Mouse (Mus musculus): Measurements from ENCODE around the gene Alg11. TPM values are rescaled to one million over a fixed set of nuclear protein-coding genes. Genes with fewer than 3 reads are reported as not detected.

The Alg11 gene
- polyA plus RNA-seq, 1 experiment from 2014 or later, result 34.5 TPM

DNA sequence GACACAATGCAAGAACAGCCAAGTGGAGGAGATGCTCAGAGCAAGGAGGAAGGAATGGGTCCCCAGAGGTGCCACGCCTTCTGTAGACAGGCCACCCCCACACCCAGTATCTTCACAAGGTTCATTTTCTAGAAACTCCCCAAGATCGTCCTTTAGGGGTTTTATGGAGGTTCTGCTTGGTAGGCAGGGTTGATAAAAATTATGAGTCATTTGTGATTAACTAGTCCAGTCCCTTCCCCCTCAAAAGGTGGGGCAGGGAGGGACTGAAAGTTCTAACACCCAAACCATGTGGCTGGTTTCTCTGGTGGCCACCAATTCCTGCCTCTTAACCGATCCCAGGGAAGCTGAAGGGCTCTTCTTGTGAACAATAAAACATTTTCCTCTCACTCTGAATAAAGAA is 3.7 kb upstream of the Alg11 start:
- H3K9ac ChIP-seq (ENCODE audit: low read length), result no peak overlapping the region
- H3K27ac ChIP-seq (replicated peaks; ENCODE audit: low read depth, low read length), result no peak overlapping the region
- H3K36me3 ChIP-seq (ENCODE audit: control insufficient read depth, insufficient read depth, low read length), result no peaks in the 10 kb centered on the region
- no peaks in the 10 kb centered on the region for H3K4me1 ChIP-seq (ENCODE audit: control insufficient read depth, insufficient read depth, low read length)
- peaks cover 10% of the 10 kb centered on the region for H3K27me3 ChIP-seq (ENCODE audit: control insufficient read depth, insufficient read depth, low read length)
- DNase-seq (ENCODE audit: low spot score) (no peak), ATAC-seq (ENCODE audit: insufficient number of reproducible peaks, low FRiP score, low TSS enrichment, low read depth) (no peak)
- no peak overlapping the region for H3K4me2 ChIP-seq (ENCODE audit: low read depth, severe bottlenecking)
- WGBS, result 75% methylated on average over 3 of the region's 3 CpGs
- H3K9me3 ChIP-seq (ENCODE audit: control insufficient read depth, low read length), result no peaks in the 10 kb centered on the region
- H3K4me3 ChIP-seq (ENCODE audit: low read depth, low read length), result no peak overlapping the region

DNA sequence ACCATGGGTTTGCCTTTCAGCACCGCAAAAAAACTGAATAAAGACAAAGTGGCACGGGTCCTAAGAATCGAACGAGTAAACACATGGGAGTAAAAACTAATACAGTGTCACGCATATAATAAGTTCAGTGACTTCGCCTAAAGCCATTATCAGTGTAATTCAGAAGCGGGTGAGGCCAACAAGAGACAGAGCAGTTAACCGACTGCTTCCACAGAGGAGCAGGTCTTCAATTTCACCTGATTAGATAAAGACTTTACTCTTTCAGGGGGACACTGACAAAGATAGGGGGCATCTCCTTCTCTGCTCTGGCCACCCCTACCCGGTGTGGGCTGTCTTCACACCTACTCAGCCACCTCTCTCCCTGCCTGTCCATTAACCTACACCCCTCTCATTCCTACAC is 2.2 kb upstream of the Alg11 start:
- Histone ChIP-seq H3K27me3 (ENCODE audit: control insufficient read depth, insufficient read depth, low read length) (peaks cover 10% of the 10 kb centered on the region), H3K9ac (ENCODE audit: low read length) (no peak overlapping the region), H3K27ac (replicated peaks; ENCODE audit: low read depth, low read length) (no peak overlapping the region), H3K4me3 (ENCODE audit: low read depth, low read length) (no peak overlapping the region), H3K36me3 (ENCODE audit: control insufficient read depth, insufficient read depth, low read length) (no peaks in the 10 kb centered on the region), H3K4me2 (ENCODE audit: low read depth, severe bottlenecking) (no peak overlapping the region), H3K4me1 (ENCODE audit: control insufficient read depth, insufficient read depth, low read length) (no peaks in the 10 kb centered on the region), H3K9me3 (ENCODE audit: control insufficient read depth, low read length) (no peaks in the 10 kb centered on the region)
- no peak for ATAC-seq (ENCODE audit: insufficient number of reproducible peaks, low FRiP score, low TSS enrichment, low read depth)
- WGBS, result 78% methylated on average over 9 of the region's 9 CpGs
- DNase-seq (ENCODE audit: low spot score), result no peak

DNA sequence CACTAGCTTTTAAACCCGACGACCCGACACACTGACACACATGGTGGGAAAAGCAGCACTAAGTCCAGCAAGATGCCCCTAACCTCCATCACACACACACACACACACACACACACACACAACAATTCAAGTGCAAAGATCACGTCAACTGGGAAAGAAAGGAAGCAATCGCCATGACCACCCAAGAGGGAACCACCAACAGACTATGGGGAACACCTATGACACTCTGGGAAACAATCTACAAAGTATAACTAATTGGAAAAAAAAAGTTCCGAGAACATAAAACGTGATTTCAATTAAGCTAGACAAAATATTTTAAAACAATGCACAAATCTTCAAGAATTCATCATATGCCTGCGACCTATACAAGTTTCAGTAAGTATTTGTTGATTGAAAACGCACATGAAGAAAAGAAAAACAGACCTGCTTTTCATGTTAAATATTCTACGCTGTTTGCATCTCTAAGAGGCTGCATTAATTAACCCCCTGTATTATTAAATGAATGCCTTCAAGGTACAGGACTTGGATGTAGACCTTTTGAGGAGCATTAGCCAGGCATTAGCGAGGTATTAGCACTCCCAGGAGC is 1.3 kb upstream of the Alg11 start:
- H3K4me2 ChIP-seq (ENCODE audit: low read depth, severe bottlenecking), result peak overlapping the region; percentile 93
- no peaks in the 10 kb centered on the region for H3K9me3 ChIP-seq (ENCODE audit: control insufficient read depth, low read length)
- no peak for DNase-seq (ENCODE audit: low spot score)
- peak overlapping the region; percentile 71 for H3K4me3 ChIP-seq (ENCODE audit: low read depth, low read length)
- ATAC-seq (ENCODE audit: insufficient number of reproducible peaks, low FRiP score, low TSS enrichment, low read depth), result no peak
- H3K27ac ChIP-seq (replicated peaks; ENCODE audit: low read depth, low read length), result no peak overlapping the region
- no peak overlapping the region for H3K9ac ChIP-seq (ENCODE audit: low read length)
- 44% methylated on average over 11 of the region's 11 CpGs for WGBS
- H3K27me3 ChIP-seq (ENCODE audit: control insufficient read depth, insufficient read depth, low read length), result peaks cover 10% of the 10 kb centered on the region
- no peaks in the 10 kb centered on the region for H3K36me3 ChIP-seq (ENCODE audit: control insufficient read depth, insufficient read depth, low read length)
- H3K4me1 ChIP-seq (ENCODE audit: control insufficient read depth, insufficient read depth, low read length), result no peaks in the 10 kb centered on the region

DNA sequence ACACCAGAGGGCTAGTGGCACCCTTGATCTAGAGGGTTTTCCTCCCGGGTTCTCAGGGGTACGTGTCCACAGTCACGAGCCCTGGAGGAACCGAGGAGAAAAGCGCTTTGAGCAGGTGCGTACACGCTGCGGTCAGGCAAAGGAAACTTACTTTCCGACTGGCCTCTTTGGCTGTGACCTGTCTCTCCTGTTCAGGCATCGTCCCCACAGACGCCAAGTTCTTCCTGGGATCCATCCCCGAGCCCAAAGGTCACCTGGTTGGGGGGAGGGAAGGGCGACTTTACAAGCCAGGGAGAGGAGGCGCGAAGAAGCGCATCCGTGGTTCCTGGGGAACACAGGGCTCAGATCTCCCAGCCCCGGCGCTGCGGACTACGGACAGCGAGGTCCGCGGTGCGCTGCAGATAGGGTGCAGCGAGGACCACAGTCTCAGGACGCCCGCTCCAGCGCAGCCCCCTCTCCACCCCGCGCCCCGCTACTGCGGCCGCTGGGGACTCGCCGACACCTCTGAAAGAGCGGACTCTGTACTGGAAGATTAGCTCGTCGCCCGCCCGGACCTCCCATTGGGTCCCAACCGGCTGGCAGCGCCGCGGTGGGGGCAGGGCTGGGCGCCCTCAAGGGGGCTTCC is 588 bp upstream of the Alg11 start, which contains the start of gene Atp7b:
TSS of gene Atp7b (minus strand) at position 485 of the 625 bp plus-strand sequence.
- ATAC-seq (ENCODE audit: insufficient number of reproducible peaks, low FRiP score, low TSS enrichment, low read depth) (peak; percentile 88), DNase-seq (ENCODE audit: low spot score) (peak; percentile 61)
- Histone ChIP-seq H3K9ac (ENCODE audit: low read length) (peak within 1 kb of the TSS; percentile 63), H3K27ac (replicated peaks; ENCODE audit: low read depth, low read length) (no peak within 1 kb of the TSS), H3K36me3 (ENCODE audit: control insufficient read depth, insufficient read depth, low read length) (no peaks in the 10 kb centered on the region; the same call in 1 of the 2 replicates), H3K27me3 (ENCODE audit: control insufficient read depth, insufficient read depth, low read length) (peaks cover 10% of the 10 kb centered on the region), H3K4me3 (ENCODE audit: low read depth, low read length) (peak within 1 kb of the TSS; percentile 71), H3K9me3 (ENCODE audit: control insufficient read depth, low read length) (no peaks in the 10 kb centered on the region), H3K4me2 (ENCODE audit: low read depth, severe bottlenecking) (peak within 1 kb of the TSS; percentile 93), H3K4me1 (ENCODE audit: control insufficient read depth, insufficient read depth, low read length) (no peaks in the 10 kb centered on the region)
- under 1% methylated on average over 43 of the region's 46 CpGs for WGBS

DNA sequence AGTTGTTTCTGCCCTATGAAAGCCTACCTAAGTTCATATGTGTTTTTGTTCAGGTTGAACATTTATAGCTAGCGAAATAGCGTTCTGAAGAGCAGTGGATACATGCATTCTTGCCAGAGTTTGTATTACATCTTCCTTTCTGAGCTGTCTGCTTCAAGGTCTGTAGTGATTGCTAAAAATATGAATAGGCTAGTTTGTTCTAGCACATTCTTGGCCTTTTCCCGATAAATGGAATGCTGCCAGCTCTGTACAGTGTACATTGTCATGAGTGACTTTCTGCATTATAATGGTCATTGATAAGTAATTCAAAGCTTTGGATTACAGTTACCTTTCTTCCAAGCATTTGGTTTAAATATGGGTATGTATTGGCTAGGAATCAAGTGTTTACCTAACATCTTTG is 605 bp downstream of the Alg11 start:
- ATAC-seq (ENCODE audit: insufficient number of reproducible peaks, low FRiP score, low TSS enrichment, low read depth) (no peak), DNase-seq (ENCODE audit: low spot score) (no peak)
- H3K36me3 ChIP-seq (ENCODE audit: control insufficient read depth, insufficient read depth, low read length), result peaks cover 11% of the 10 kb centered on the region
- H3K4me2 ChIP-seq (ENCODE audit: low read depth, severe bottlenecking), result peak overlapping the region; percentile 48
- peaks cover 10% of the 10 kb centered on the region for H3K27me3 ChIP-seq (ENCODE audit: control insufficient read depth, insufficient read depth, low read length)
- H3K4me3 ChIP-seq (ENCODE audit: low read depth, low read length), result peak overlapping the region; percentile 71
- no peaks in the 10 kb centered on the region for H3K4me1 ChIP-seq (ENCODE audit: control insufficient read depth, insufficient read depth, low read length)
- no peak overlapping the region for H3K9ac ChIP-seq (ENCODE audit: low read length)
- H3K9me3 ChIP-seq (ENCODE audit: control insufficient read depth, low read length), result no peaks in the 10 kb centered on the region
- no peak overlapping the region for H3K27ac ChIP-seq (replicated peaks; ENCODE audit: low read depth, low read length)
- WGBS, result 11% methylated on average over 3 of the region's 3 CpGs

DNA sequence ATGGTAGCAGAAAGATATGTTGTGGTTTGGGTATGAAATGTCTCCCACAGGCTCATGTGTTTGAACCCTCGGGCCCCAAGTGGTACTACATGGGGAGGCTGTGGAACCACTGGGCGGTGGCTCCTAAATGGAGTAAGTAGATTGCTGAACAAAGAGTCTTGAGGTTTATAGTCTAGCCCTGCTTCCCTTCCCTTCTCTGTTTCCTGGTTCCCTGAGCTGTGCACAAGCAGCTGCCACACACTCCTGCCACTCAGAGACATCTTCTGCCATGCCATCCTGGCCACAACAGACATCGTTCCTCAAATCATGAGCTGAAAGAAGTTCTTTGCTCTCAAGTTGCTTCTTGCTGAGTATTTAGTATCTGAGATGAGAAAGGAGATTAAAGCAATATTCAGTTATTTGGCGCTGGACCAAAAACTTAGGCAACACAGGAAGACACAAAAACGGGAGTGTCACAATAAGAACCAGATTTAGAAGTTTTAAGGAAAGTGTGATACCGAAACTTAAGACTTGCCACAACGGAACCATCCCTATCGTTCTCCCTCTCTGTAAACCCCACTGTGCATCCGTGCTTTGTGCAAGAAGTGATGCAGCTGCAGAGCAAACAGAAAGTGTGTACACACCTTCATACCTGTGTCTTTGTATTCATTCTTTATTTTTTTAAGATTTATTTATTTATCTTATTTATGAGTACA is 18.9 kb downstream of the Alg11 start:
- no peak overlapping the region for H3K4me2 ChIP-seq (ENCODE audit: low read depth, severe bottlenecking)
- ATAC-seq (ENCODE audit: insufficient number of reproducible peaks, low FRiP score, low TSS enrichment, low read depth), result no peak
- DNase-seq (ENCODE audit: low spot score), result no peak
- no peak overlapping the region for H3K4me3 ChIP-seq (ENCODE audit: low read depth, low read length)
- no peaks in the 10 kb centered on the region for H3K27me3 ChIP-seq (ENCODE audit: control insufficient read depth, insufficient read depth, low read length)
- H3K36me3 ChIP-seq (ENCODE audit: control insufficient read depth, insufficient read depth, low read length), result no peaks in the 10 kb centered on the region
- 87% methylated on average over 9 of the region's 9 CpGs for WGBS
- H3K27ac ChIP-seq (replicated peaks; ENCODE audit: low read depth, low read length), result no peak overlapping the region
- H3K4me1 ChIP-seq (ENCODE audit: control insufficient read depth, insufficient read depth, low read length), result no peaks in the 10 kb centered on the region
- H3K9ac ChIP-seq (ENCODE audit: low read length), result no peak overlapping the region
- H3K9me3 ChIP-seq (ENCODE audit: control insufficient read depth, low read length), result no peaks in the 10 kb centered on the region

DNA sequence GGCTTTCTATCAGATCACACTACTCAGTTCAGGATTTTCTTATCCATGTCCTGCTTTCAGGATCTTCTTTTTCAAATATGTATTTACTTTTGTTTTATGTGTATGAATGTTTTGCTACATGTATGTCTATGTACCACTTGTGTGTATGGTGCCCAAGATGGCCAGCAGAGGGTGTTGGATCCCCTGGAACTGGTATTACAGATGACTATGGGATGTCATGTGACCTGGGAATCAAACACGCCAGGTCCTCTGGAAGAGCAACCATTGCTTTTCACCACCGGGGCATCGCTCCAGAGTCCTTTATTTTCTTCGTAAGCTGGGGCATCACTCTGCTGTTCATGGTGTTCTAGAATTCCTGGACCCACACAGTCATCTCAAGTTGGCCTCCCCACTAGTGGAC is 28.7 kb downstream of the Alg11 start:
- H3K27me3 ChIP-seq (ENCODE audit: control insufficient read depth, insufficient read depth, low read length), result no peaks in the 10 kb centered on the region
- no peaks in the 10 kb centered on the region for H3K36me3 ChIP-seq (ENCODE audit: control insufficient read depth, insufficient read depth, low read length)
- no peaks in the 10 kb centered on the region for H3K4me1 ChIP-seq (ENCODE audit: control insufficient read depth, insufficient read depth, low read length)
- H3K9ac ChIP-seq (ENCODE audit: low read length), result no peak overlapping the region
- 85% methylated on average over 4 of the region's 4 CpGs for WGBS
- no peak overlapping the region for H3K27ac ChIP-seq (replicated peaks; ENCODE audit: low read depth, low read length)
- H3K4me3 ChIP-seq (ENCODE audit: low read depth, low read length), result no peak overlapping the region
- H3K4me2 ChIP-seq (ENCODE audit: low read depth, severe bottlenecking), result no peak overlapping the region
- no peaks in the 10 kb centered on the region for H3K9me3 ChIP-seq (ENCODE audit: control insufficient read depth, low read length)
- no peak for DNase-seq (ENCODE audit: low spot score)
- no peak for ATAC-seq (ENCODE audit: insufficient number of reproducible peaks, low FRiP score, low TSS enrichment, low read depth)

DNA sequence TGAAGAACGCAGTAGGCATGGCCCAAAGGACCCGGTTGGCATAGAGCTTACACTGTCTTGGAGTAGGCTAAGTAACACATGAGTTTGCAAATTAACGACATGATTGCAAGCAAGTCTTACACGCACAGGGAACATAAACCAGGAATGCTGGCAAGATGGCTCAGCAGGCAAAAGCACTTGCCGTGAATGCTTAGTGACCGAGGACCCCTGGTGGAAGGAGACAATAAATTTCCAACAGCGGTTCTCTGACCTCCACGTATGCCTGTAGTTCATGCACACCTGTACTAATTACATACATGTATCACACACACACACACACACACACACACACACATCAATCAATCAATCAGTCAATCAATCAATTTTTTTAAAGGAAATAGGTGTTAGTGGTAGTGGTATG is 31.0 kb downstream of the Alg11 start:
- 44% methylated on average over 8 of the region's 8 CpGs for WGBS
- H3K27ac ChIP-seq (replicated peaks; ENCODE audit: low read depth, low read length), result no peak overlapping the region
- ATAC-seq (ENCODE audit: insufficient number of reproducible peaks, low FRiP score, low TSS enrichment, low read depth) (no peak; the same call in 1 of the 2 replicates), DNase-seq (ENCODE audit: low spot score) (peak; percentile 27)
- no peaks in the 10 kb centered on the region for H3K9me3 ChIP-seq (ENCODE audit: control insufficient read depth, low read length)
- H3K4me2 ChIP-seq (ENCODE audit: low read depth, severe bottlenecking), result no peak overlapping the region
- no peaks in the 10 kb centered on the region for H3K27me3 ChIP-seq (ENCODE audit: control insufficient read depth, insufficient read depth, low read length)
- no peaks in the 10 kb centered on the region for H3K4me1 ChIP-seq (ENCODE audit: control insufficient read depth, insufficient read depth, low read length)
- no peaks in the 10 kb centered on the region for H3K36me3 ChIP-seq (ENCODE audit: control insufficient read depth, insufficient read depth, low read length)
- H3K4me3 ChIP-seq (ENCODE audit: low read depth, low read length), result no peak overlapping the region
- H3K9ac ChIP-seq (ENCODE audit: low read length), result no peak overlapping the region
